Mouse (Mus musculus) lung, postnatal 10 days (tissue): ENCODE measurements around the gene Ist1.

Source experiments
- DNase-seq: peaks from one replicate; pipeline ENCODE4 v3.0.0; 2021

Gene Ist1

GRCm38 (mm10) chr8:109681535-109681934, 11.5 kb downstream of the Ist1 start:
- no peak for DNase-seq

GRCm38 (mm10) chr8:109675896-109676643, 17.0 kb downstream of the Ist1 start:
- no peak for DNase-seq

GRCm38 (mm10) chr8:109673596-109673995, 19.5 kb downstream of the Ist1 start:
- no peak for DNase-seq

- no peak for DNase-seq
These were observed 20.4 kb downstream of the Ist1 start for GRCm38 (mm10) chr8:109672656-109673055.

- DNase-seq = no peak
These were observed 26.4 kb downstream of the Ist1 start for GRCm38 (mm10) chr8:109666616-109667015.

GRCm38 (mm10) chr8:109662328-109662727, 30.7 kb downstream of the Ist1 start:
- DNase-seq = no peak

GRCm38 (mm10) chr8:109656860-109657259, 36.2 kb downstream of the Ist1 start:
- no peak for DNase-seq

GRCm38 (mm10) chr8:109650801-109651200, 42.3 kb downstream of the Ist1 start:
- no peak for DNase-seq

GRCm38 (mm10) chr8:109648469-109648868, 44.6 kb downstream of the Ist1 start:
- no peak for DNase-seq

GRCm38 (mm10) chr8:109647331-109647730, 45.7 kb downstream of the Ist1 start:
- no peak for DNase-seq

GRCm38 (mm10) chr8:109641236-109641635, 51.8 kb downstream of the Ist1 start:
- DNase-seq = no peak

- no peak for DNase-seq
These were observed 52.6 kb downstream of the Ist1 start for GRCm38 (mm10) chr8:109640410-109640809.

- DNase-seq = no peak
These were observed 54.2 kb downstream of the Ist1 start for GRCm38 (mm10) chr8:109638851-109639250.

- no peak for DNase-seq
These were observed 57.9 kb downstream of the Ist1 start for GRCm38 (mm10) chr8:109635146-109635545.

- DNase-seq = no peak
These were observed 60.6 kb downstream of the Ist1 start for GRCm38 (mm10) chr8:109632498-109632897.

GRCm38 (mm10) chr8:109628638-109629037, 64.4 kb downstream of the Ist1 start:
- no peak for DNase-seq
